Mouse (Mus musculus) T-helper 2 cell (primary cell): ENCODE measurements at regions not wholly inside any gene's neighbourhood (a gene's known extent, or its start where the extent isn't known, plus 50 kb on each side); places are given as distances from the start of the nearest gene placed in this dataset.

Experiments
- in situ Hi-C: fragments of 300-600 bp; cut with MboI, MseI; formaldehyde crosslinking; loops from one replicate; pipeline ENCODE4 v1.15.1; 2025; ENCODE audit warnings: high pct_unique_total_duplicates

DNA sequence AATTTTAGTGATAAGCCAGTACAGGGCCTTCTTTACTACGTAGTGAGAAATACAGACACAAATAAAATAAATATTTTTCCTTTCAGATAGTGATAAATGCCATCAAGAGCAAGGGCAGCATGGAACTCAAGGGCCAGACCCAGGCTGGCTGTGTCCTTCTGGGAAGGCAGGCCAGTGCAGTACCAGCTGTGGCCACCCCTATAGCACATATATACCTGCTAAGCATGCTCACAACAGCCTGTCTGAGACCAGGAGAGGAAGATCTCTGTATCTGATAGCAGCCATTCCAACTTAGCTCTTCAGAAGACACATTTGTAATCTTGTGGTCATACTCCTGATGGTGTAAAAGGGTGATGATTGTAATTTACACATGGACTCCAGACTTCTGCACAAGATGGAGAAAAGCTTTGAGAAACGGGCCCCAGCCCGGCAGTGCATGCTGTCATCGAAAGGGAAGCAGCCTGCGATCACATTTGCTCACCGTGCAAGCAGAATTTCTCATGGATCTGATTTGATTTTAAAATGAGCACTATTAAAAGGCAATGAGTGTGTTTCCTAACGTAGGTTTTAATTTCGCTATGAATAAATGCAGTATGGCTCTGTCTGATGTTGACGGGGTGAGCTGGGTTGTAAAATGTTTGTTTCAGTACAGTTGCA, 335.6 kb downstream of the Tmem38b start:
- in situ Hi-C loops = no loop called here

DNA sequence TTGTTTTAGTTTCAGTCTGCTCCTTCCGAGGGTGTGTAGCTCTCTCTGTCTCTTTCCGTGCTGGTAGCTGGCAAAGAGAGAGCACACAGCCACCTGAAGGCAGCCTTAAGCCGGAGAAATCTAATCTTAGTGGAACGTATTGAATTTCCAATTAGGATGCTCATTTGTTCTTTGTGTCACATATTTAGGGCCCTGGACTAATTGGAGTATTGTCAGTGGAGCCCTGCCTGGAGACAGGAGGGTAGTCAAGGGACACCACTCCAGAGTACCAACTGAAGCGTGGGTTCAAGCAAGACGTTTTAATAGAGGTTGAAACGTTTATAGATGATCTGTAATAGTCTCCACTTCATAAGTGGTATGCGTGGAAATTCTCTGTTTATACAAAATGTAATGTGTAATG, 336.5 kb downstream of the Tmem38b start:
- in situ Hi-C loops = no loop called here

DNA sequence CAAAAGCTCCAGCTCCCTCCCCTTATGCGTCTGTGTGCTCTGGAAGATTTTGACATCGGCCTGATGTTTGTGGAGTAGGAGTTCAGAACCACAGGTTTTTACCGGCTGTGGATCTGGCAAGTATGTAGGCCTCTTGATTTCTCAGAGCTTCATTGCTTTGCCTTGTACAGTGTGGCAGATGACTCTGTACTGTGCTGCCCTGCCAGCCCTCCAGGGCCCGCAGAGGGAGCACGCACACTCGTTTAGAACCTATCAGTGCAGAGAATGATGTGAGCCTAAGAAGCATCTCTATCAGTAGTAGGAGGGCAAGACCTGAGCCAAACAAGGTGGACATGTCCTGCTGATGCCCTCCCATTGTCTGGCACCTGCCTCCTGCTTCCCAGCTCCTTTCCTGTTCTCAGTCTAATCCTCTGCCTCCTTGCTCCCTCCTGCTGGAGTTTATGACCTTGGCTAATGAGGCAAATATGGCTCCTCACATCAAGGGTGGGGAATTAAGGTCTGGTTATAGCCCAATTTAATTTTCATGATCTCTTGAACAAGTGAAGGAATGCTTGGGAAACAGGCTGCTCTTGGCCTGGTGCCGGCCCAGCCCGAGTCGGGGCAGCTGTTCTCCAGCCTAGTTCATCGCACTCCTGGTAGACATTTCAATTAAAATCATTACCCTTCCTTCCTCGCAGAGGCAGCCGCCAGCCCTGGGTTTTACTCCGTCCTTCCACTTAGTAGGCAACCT, 344.5 kb downstream of the Tmem38b start:
- in situ Hi-C loops = no loop called here

DNA sequence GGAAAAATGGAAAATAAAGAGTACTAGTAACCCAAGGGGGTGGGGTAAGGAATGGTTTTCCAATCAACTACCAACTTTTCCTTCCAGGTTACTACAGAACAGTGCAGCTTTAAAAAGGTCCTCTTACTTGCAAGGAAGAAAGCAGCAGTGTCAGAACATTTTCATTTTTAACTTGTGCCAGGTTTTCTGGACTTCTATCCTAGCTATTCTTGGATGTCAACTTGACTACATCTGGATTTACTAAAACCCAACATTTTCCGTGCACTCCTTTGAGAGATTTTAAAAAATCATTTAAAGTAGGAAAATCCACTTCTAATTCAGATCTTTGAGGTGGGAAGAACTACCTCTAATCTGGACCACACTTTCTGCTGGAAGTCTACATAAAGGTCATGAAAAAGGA, 358.4 kb downstream of the Tmem38b start:
- in situ Hi-C loops = loop anchor here (25.0 kb wide), 1 partner anchor 1453 kb away; no protein-coding TSS in a partner anchor

DNA sequence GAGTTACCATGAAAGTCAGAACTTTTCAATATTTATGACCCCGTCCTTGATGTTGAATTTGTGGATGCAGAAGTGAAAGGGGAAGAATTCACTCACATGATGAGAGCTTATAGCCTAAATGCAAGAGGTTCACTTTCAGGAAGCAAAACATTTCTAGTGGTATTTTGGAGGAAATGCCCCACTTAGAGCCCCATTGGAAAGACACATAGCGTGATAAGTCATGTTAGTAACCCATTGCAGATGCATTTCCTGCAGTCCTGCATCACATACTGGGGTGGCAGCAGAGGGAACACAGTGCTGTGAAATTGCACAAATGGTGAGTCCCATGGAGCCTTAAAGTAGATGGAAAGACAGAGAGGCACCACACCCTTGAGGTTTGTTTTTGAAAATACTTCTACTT, 369.9 kb downstream of the Tmem38b start:
- in situ Hi-C loops = loop anchor here (25.0 kb wide), 1 partner anchor 1442 kb away; no protein-coding TSS in a partner anchor

DNA sequence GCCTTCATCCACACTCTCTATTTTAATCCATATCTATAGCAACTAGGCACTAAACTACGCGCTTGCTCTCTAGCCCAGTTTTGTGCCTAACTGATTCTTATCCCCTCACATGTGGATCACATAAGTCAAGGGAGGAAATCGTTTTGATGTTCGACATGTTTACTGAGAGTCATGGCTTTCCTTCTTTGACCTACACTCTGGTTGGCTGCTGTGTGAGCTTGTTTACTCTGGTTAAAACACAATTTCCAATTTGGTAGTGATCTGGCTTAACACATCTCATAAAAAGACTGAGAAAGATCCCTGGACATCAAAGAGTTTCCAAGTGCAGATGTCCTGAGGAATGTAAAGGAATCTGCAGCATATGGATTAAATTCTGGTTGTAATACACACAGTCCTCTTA, 376.6 kb downstream of the Tmem38b start:
- in situ Hi-C loops = loop anchor here (10.0 kb wide), 1 partner anchor 1032 kb away; no protein-coding TSS in a partner anchor

DNA sequence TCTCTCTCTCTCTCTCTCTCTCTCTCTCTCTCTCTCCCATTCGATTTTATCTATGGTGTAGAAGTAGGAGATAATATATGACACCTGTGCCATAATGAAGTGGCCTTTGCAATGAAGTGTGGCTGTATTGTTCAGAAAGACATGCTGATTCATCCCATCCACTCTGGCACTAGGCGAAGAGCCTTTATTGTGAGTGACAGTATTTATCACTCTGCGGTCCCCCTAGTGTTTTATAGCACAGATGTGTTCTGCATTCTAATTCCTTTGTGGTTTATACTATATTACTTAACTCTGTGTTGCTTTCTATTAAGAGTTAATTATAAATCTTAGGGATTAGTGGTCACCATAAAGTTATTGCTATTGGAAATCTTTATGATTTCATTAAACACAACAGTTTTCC, 398.7 kb downstream of the Tmem38b start:
- in situ Hi-C loops = no loop called here
